Mouse (Mus musculus): ENCODE results near the gene Slc25a10.
"Not testable (repeated sequence)": the region's sequence is repeated elsewhere in the genome, so short reads cannot be mapped to it uniquely, and the experiment has no call there.

The Slc25a10 gene

GRCm38 (mm10) chr11:120510375-120511030 is 18.9 kb downstream of the Slc25a10 start:
- DNase-seq (ENCODE audit: low read depth) = peak; percentile 78

GRCm38 (mm10) chr11:120512790-120513453 is 21.3 kb downstream of the Slc25a10 start:
- DNase-seq (ENCODE audit: low read depth) = no peak

DNA sequence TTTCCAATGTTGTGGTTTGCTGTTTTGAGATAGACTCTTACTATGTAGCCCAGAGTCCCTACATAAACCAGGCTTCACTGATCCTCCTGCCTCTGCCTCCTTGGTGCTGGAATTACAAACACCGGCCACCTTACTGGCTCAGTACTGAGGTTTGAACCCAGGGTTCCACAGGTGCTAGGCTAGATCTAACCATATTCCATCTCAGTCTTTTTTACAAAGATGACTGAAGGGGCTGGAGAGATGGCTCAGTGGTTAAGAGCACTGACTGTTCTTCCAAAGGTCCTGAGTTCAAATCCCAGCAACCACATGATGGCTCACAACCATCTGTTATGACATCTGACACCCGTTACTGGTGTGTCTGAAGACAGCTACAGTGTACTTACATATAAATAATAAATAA is 22.6 kb downstream of the Slc25a10 start:
- DNase-seq (ENCODE audit: low read depth) = not testable (repeated sequence)

DNA sequence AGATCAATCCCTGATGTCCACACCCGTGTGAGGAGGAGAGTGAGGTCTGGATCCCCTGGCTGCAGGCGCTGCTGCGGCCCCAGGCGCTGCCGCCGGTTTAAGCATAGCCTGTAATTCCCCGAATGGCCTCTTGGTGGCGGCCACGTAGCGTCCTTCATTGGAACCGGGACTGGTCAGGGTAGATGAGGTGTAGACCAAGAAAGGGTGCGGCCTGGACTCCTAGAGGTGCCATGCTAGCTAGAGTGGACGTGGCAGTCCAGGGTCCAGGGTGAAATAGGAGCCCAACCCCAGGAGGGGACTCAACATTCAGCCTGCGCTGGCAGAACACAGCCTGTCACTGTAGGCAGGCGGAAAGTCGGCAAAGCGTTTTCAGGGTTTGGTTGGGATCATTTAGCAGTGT is 24.0 kb downstream of the Slc25a10 start:
- peak; percentile 84 for DNase-seq (ENCODE audit: low read depth)

- DNase-seq (ENCODE audit: low read depth) = no peak
Observed at GRCm38 (mm10) chr11:120517147-120517546, 25.5 kb downstream of the Slc25a10 start.

GRCm38 (mm10) chr11:120518027-120518426 is 26.4 kb downstream of the Slc25a10 start:
- peak; percentile 88 for DNase-seq (ENCODE audit: low read depth)

GRCm38 (mm10) chr11:120518558-120518957 is 26.9 kb downstream of the Slc25a10 start:
- DNase-seq (ENCODE audit: low read depth) = peak; percentile 42

GRCm38 (mm10) chr11:120519738-120520137 is 28.1 kb downstream of the Slc25a10 start:
- DNase-seq (ENCODE audit: low read depth) = peak; percentile 90

DNA sequence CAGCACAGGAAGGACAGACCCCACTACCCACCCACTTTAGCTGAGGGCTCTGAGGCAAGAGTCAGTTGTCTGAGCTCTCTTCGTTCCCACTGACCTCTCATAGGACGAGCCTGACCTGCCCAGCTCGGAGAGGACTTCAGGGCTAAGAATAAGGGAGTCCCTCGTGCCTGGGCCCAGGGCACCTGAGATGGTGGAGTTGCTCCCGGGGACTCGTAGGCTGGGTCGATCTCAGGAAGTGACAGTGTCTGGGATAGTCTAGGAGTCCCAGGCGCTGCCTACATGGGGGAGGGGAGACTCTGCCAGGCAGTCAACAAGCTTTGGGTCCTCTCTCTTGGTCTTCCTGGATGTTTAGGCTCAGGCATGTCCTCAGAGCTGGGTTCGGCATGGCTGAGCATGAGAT is 28.9 kb downstream of the Slc25a10 start:
- DNase-seq (ENCODE audit: low read depth) = no peak

DNA sequence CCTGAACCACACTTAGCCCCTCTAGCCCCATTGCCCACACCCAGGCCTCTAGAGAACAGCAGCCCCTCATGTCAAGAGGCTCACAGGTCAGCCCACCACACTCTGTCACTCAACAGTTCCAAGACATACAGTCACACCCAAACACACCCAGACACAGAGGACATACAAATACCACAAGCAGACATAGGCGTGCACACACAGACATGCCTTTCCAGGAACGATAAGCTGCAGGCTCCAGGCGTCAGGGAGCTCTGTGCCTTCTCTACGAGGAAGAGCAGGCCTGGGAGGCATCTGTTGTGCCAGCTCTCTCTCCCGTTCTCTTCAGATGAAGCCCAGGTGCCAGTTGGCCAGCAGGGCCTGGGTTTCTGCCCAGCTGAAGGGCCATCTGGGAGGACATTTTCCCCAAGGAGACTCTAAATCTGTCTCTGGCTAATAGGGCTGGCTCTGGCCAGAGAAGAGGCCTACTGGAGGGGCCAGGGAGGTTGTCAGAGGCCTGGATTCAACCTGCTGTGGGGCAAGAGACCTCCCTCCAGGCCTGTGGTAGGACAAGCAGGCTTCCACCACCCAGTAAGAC is 29.4 kb downstream of the Slc25a10 start:
- no peak for DNase-seq (ENCODE audit: low read depth)

GRCm38 (mm10) chr11:120522581-120522980 is 30.9 kb downstream of the Slc25a10 start:
- no peak for DNase-seq (ENCODE audit: low read depth)

DNA sequence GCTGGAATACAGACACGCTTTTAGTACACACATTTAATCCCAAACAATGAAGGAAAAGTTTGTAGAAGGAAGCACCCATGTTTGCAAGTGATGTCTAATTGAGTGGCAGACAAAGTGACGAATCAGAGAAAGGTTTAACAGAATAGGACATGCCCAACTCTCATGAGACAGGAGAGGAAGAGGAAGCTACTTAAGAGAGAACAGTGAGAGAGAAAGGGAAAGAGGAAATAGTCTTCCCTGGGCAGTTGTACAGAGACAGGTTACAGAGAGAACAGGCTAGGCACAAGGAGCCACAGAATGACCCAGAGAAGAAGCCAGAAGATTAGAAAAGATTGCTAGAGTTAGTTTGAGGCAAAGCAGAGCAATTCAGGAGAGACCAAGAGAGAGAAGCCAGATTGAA is 34.3 kb downstream of the Slc25a10 start:
- peak; percentile 68 for DNase-seq (ENCODE audit: low read depth)

GRCm38 (mm10) chr11:120527690-120528354 is 36.2 kb downstream of the Slc25a10 start:
- peak; percentile 31 for DNase-seq (ENCODE audit: low read depth)

DNA sequence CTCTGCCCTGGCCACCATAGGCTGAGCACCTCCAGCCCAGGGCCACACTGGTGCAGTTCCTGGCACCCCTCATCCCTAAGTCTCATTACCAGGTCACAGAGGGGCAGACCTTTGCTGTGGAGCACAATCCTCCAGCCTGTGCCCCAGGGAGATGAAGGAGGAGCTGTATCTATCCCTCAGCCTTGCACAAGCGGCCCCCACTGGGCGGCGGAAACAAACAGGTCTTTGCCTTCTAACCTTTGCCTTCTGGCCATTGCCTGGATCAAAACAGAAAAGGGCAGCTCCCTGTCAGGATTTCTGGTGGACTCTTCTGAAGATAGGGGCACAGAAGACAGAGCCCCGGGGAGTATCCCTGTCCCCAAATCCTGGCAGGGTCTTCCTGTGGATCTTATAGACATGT is 37.3 kb downstream of the Slc25a10 start:
- DNase-seq (ENCODE audit: low read depth) = no peak

DNA sequence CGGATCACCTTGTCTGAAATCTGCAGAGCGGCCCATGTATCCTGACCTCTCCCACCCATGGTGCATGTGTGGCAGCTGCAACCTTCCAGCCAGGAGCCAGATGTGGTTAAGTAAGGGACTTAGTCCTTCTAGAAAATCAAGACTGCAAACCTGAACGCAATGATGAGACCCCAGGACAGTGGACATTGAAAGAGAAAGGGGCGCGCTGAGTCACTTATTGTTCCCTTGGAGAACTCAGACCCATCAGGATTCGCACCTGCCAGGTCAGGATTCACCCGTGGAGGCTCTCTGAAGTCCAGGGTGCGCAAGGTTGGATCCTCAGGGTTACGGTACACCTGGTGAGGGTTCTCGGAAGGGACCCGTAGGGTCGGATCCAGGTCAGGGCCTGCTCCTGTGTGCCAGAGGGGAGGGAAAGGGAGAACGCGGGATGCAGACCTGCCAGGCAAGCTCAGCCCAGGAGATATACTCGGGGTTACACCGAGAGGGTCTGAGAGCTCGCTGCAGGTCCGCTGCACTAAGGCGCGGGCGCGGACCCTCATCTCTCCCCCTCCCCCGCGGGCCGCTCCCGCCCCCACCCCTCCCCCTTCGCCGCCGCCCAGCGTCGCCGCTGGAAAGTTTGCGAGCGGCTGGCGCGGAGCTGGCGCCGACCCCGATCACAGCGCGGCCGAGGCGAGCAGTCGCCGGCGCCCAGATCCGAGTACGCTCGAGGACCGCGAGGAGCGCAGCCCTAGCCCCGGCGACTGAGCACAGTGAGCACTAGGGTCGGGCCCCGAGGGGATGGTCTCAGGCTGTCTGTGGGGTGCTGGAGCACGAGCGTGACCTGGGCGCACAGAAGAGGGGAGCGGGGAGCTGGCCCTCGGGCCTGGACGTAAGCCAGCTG is 38.7 kb downstream of the Slc25a10 start, which contains the start of gene Gcgr:
Gcgr (plus strand) TSS at position 615 of the 880 bp plus-strand sequence.
- no peak for DNase-seq (ENCODE audit: low read depth)

GRCm38 (mm10) chr11:120531646-120532045 is 40.0 kb downstream of the Slc25a10 start:
- DNase-seq (ENCODE audit: low read depth) = no peak

DNA sequence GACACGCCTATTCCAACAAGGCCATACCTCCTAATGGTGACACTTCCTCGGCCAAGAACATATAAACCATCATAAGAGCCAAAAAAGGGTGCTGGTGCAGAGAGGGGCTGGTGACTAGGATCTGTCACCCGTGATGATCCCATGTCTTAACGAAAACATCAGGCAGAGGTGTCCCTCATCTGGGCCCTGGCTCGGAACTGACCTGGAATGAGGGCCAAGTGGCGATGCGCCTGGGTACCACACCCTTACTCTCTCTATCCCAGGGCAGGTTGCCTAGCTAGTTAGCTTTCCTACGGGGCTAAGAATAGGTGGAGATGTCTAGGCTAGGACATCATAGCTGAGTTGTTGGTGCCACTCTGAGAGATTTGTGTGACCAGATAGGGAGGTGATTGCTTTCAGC is 42.5 kb downstream of the Slc25a10 start:
- no peak for DNase-seq (ENCODE audit: low read depth)

DNA sequence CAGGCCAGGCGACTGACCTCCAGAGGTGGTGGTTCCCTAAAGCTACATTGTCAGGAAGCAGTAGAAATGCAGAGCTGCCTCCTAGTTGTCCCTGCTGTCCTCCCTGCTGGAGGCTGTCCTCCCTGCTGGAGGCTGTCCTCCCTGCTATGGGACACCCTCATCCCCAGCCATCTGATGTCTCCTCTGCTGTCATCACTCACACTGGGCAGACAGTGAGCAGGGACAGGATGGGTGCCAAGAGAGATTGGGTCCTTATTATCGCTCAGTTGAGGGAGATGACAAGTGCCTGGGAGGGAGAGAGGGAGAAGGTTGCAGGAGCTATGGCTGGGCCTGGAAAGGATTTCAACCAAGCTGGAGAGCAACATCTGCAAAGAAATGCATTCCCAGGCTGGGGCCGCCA is 43.5 kb downstream of the Slc25a10 start:
- DNase-seq (ENCODE audit: low read depth) = no peak

DNA sequence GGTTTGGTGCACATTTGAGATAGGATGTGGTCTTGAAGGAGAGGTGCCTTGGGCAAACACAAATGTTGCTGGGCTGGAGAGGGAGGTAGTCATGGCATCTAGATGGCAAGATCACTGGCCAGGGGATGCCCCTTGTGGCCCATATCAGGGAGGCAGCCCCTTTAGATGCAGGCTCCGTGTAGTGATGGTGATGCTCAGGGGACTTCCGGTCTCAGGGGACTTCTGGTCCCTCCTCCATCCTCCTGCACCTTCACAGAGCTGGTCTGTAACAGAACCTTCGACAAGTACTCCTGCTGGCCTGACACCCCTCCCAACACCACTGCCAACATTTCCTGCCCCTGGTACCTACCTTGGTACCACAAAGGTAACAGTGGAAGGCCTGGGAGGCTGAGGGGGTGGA is 44.2 kb downstream of the Slc25a10 start:
- no peak for DNase-seq (ENCODE audit: low read depth)

DNA sequence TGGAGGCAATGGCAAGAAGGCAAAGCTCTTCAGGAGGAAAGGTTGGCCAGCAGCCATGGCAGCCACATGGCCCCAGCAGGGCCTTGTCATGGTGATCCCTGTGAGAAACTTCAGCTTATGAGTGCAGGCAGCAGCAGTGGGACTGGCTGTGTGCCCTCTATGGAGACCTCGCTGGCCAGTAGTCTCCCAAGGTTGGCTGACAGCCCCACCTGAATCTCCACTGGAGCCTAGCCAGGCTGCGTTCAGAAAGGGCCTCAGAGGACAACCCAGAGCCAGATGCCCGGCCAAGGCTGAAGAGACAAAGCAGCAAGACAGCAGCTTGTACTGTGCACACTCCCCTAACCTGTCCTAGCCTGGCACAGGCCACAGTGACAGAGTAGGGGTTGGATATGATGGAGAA is 46.8 kb downstream of the Slc25a10 start:
- DNase-seq (ENCODE audit: low read depth) = no peak

- DNase-seq (ENCODE audit: low read depth) = no peak
Observed at GRCm38 (mm10) chr11:120538955-120539284, 47.3 kb downstream of the Slc25a10 start.
